Mouse (Mus musculus) retina, embryonic 14.5 days (tissue): ENCODE measurements around the gene 4930404N11Rik.
A peak's percentile ranks its signal among the peaks of the same experiment; 100 is the strongest.

Source experiments
- DNase-seq: peaks from one replicate; pipeline ENCODE4 v3.0.0-alpha.2; 2015; ENCODE audit warnings: low spot score

The 4930404N11Rik gene

DNA sequence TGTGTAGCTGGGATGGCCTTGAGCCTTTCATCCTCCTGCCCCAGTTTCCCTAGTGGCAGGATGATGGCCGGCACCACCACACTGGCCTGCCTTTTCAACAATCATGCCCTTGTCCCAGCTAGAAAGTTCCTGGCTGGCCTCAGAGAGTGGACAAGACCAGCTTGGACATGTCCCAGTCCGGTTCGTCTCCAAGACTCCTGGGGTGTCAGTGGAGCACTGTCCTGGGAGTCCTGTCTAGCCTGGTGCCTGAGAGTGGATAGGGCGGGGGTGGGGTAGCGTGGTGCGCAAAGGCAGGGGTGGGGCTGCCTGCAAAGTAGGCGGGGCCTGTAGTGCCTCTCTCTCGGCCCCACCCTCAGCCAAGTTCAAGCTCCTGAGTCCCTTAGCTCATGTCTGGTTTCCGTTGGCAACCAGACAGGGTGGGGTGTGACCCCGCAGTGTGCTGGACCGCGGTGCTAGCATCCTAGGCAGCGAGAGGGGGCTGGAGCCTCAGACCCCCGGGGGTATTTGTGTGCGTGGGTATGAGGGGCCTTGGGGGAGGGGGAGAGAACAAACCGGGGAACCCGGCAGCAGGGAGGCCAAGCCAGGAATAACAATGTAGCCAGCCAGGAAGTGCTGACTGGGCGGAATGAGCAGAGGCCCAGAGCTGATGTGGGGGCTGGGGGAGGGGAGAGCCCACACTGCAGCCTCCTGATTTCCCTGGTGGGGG lies 36.1 kb upstream of the 4930404N11Rik start:
- DNase-seq: peak; percentile 82

DNA sequence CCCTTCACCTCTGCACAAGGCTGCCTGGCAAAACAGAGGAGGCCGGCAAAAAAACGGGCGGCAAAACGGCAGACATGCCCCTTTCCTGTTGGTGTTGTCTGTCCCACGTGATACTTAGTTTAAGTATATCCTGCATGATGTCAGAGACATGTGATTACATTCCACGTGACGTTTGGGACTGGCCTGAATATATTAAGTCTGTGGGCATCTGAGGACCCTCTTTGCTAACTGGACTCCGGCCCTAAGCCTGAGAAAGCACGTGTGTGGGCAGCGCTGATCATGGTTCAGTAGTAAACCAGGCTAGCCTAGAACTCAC lies 35.5 kb upstream of the 4930404N11Rik start:
- no peak for DNase-seq

DNA sequence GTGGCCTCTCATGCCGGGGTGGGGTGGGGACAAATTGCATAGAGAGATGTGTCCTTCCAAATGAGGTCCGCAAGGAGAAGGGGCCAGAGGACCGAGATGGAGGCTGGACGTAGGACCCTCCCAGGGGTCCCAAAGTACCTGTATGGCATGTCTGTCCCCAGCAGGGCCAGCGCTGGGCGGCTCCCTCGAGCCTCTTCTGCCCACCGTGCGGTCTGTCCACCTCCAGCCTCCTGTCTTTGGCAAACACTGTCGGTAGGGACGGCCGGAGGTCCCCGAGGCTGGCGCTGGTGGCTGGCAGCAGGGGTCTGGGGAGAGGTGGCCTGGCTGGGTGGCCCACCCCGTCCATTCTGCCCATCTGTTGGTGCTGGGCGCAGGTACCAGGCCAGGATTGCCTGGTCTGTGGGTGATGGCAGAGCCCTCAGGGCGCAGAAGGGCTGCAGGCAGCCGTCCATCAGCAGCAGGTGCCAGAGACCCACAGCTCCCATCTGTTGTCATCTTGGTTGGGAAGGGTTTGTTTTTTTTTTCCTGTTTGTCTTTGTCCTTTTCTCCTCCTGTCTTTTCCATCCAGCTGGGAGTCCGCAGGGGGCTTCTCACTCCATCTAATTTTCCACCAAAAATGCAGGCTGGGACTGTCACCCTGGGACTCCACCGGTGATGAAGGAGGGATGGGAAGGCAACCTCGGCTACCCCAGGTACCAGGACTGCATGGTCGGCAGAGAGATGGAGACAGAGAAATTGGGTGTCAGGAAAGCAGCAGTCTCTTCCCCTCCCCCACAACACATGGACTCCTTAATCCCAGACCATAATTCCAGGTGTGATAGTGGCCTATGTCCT lies 35.0 kb upstream of the 4930404N11Rik start:
- DNase-seq: no peak

DNA sequence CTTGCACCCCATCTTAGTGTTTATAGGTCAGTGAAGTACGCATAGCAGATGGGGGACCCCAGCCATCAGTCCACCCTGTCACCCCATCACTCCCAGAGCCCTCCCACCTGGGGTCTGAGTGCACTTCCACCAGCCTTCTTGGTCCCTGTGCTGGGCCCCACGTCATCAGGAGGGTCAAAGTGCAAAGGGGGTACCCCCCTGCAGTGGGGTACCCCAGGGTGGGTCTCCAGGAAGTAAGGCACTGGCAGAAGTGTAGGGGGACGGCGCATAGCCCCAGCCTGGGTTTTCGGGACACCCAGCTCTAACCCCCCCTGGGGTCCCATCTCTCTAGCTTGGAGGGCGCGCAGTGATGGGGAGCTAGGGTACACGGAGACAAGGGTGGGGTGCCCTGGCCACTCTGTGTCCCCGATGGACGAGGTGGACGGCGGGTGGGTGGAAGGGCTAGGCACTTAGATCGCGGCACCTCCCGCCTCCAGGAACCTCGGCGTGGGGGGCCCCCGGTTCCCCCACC lies 34.2 kb upstream of the 4930404N11Rik start:
- no peak for DNase-seq

DNA sequence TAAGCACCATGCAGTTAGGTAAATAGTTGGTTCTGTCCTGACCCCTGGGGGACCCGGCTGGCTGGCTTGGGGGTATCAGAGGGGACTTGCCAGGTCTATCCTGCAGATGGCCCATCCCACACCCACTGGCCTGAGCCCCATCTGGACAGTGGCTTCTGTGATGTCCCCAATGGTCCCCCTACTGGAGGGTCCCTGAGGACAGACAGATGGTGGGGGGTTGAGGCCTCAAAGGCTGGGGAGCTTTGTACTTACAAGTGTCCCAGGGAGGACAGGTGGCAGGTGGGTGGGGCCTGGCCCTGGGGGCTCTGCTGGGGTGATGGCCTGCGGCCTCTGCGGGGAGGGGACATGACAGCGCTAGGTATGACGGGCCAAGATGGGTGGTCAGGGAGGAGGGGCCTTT lies 33.7 kb upstream of the 4930404N11Rik start:
- peak; percentile 38 for DNase-seq

DNA sequence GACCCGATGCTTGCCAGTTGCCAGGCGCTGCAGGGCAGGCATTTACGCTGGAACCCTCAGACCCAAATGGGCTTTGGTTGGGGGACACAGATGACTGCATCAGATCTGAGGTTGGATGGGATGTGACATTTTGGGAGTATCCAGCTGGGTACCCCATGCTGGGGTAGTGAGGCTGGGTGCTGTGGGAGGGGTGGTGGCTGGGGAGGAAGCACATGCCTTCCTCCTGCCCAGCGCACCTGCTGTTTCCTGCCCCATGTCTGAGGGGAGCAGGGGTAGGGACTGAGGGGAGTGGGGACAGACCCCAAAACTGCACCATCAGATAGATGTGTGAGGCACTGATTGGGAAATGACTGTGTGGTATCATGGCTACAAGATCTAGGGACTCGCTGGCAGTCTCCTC lies 31.1 kb upstream of the 4930404N11Rik start:
- no peak for DNase-seq

DNA sequence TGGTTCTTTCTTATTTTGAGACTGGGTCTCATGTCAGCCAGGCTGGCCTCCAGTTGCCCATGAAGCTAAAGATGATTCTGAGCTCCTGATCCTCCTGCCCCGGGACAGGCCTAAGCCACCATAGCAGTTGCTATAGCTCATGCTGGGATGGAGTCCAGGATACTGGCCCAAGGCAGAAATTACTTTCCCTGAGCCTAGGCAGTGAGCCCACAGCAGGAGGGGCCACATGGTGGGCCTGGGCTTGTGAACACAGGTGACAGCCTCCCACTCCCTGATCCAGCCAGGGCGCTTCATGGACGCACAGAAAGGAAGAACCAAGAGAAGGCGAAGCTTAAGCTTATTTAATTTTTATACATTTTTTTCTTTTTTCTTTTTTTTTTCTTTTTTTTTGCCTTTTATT lies 30.2 kb upstream of the 4930404N11Rik start:
- no peak for DNase-seq

DNA sequence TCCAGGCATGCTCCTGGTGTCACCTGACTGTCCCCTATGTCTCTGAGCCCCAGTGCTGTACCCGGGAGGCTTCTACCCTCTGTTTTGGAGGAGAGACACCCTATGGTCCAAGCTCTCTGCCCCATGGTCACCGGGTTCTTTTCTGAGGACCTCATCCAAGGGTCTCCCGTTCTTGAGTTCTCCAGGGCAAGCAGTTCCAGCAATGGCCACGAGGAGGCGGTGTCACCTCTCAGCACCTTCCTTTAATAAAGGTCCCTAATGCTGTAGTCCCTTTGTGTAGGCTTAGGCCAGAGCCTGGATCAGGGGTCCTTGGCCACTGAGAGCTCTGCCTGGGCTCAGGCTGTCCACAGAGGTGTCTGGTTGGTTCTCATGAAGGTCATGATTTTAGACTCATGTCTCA lies 29.5 kb upstream of the 4930404N11Rik start:
- peak; percentile 88 for DNase-seq

DNA sequence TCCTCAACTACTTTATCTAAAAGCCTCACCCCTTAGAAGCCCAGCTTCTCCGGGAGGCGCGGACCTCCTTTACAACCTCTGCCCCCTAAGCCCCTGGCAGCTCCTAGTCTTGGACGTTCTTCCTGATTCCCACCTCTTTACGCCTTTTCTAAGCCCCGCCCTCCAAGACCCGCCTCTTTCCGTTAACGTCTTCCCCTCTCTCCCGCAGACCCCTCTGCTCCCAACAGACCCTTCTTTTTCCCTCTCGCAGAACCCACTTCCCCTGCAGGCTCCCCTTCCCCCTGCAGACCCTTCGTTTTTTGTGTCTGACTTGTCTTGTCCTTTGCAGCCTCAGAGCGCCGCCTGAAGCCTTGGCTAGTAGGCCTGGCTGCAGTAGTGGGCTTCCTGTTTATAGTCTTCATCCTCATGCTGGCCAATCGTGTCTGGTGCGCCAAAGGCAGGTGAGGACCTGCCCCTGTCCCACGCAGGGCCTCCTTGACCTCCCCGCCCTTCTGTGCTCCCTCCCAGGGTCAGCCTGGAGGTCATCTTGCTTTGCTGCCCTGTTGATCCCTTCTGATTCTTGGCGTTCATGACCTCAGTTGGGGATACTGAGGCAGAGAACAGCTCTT lies 27.9 kb upstream of the 4930404N11Rik start:
- peak; percentile 42 for DNase-seq

DNA sequence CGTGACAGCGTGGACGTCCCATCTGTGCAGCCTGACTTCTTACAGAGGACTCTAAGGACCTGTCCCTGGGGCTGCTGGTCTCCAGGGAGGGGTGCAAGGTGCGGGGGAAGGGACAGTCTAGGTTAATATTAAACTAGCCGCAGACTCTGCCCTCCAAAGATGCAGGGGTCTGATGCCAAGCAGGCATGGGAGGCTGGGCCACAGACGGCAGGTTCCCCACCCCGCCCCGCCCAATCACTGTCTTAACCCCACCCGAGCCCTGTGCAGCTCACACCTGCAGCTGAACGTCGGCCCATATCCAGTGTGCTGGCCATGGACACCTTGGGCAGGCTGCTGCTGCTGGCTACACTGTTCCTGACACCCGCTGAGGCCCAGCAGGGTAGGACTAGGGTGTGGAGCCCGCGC lies 27.2 kb upstream of the 4930404N11Rik start, which contains the start of gene Smim24:
Gene Smim24, plus strand, starts transcription at position 271 of the 405 bp plus-strand sequence.
- no peak for DNase-seq

DNA sequence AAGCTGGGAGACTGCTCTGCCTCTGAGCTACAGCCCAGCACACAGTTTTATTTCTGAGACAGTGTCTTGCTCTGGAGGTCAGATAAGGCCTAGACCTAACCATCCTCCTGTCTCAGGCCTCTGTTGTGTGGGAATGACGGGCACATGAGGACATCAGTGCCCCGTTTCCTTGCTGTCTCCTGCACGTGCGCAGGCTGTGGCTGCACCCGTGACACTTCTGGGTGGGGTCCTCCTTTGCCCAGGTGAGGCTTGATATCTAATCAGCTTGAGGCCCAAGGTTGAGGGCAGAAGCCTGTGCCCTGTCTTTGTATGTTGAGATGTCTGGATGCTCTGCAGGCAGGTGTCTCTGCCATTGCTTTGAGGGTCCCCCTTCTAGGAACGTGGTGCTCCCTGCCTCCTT lies 26.7 kb upstream of the 4930404N11Rik start:
- no peak for DNase-seq

DNA sequence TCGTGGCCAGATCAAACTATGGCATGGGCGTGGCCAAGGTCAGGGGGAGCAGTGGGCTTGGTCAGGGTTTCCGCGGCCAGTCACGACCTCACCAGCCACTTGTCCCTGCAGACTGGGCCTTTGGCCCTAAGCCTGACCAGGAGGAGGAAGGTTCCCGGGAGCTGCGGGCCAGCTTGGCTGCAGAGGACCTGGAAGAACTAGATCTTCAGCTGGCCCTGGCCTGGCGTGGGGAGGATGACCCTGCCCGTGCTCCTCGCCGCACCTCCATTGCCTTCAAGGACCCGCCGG lies 25.0 kb upstream of the 4930404N11Rik start:
- DNase-seq: no peak

DNA sequence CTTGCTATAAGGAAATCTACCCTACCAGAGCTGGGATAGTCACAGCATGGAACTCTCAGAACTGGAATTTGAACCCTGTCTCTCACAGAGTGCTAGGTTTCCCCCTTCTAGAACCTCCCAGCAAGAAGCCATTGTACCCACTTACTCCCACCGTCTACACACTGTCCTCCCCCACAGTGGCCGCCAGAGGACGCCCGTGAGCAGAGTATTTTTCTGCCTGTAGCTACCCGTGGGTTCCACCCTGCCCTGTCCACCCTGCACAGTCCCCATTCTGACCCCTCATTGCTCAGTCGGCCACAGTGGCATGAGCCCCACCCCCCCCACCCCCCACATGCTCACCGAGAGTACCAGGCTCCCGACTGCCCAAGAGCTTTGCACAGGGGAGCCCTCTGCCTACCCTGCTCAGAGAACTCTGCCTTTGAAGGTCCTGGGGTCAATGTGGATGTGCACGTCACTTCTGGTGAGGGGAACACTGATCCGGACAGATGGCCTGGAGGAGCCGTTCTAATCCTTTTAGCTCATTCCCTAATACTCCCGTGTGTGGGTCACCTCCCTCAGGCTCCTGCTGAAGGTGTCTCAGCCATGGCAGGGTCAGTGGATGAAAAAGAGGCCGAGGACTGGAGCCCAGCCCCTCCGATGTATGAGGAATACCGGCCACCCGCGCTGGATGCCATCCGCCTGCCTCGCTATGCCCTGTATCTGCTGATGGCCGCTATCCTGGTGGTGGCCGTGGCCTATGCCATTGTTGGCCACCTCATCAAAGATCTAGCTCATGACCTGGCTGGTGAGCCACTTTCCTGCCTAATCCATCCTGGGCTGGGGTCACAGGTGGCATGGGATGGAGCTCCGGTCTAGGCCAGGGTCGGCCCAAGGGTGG lies 24.4 kb upstream of the 4930404N11Rik start:
- DNase-seq: peak; percentile 84

DNA sequence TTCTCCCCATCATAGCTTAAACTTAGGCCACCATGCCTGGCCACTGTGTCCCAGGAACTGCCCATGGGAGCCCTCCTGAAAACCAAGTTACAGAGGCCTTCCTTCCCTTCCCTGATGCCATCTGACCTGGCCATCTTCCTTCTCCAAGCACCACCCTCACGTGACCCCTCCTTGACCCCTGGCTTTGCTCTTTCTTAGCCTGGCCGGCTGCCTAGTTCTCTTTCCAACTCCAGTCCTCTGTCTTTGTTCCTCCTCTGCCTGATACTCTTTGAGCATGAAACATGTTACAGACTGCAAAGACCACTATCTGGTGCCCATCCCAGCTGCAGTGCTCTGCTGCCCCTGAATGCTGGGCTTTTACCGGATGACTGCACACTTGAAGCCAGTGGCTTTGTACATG lies 23.8 kb upstream of the 4930404N11Rik start:
- DNase-seq: no peak

DNA sequence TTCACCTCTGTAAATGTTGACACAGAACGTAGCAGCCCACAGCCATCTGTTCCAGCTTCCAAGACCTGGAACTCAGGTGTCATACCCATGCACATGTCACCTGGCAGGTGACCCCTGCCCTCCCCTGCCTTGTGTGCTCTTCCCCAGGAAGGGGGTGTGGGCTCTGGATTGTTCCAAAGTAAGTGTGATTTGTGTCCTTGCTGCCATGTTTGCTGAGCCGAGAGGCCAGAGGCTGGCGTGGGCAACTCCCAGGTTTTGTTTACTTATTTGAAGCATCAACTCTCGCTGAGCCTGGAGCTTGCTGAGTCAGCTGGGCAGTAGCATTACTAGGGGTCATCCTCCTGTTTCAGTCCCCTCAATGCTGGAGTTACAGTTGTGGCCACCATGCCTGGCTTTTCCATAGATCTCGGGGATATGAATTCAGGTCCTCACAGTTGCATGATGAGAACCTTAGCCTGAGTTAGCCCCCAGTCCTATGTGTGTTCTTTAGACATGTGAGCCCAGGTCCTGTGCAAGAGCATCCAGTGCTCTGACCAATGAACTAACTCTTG lies 23.0 kb upstream of the 4930404N11Rik start, which contains the start of gene Gm48552:
Gene Gm48552, plus strand, starts transcription at position 501 of the 551 bp plus-strand sequence.
- DNase-seq: no peak

DNA sequence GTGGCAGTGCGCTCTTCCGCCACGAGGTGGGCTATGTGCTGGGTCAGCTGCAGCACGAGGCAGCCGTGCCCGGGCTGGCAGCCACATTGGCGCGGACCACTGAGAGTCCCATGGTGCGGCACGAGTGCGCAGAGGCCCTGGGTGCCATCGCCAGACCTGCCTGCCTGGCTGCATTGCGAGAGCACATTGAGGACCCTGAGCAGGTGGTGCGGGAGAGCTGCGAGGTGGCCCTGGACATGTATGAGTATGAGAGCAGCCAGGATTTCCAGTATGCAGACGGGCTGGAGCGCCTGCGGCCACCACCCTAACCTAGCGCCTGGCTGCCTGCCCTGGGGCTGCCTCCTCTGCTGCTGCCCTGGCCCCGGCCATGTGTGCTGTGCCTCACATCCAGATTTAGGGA lies 22.1 kb upstream of the 4930404N11Rik start:
- no peak for DNase-seq

DNA sequence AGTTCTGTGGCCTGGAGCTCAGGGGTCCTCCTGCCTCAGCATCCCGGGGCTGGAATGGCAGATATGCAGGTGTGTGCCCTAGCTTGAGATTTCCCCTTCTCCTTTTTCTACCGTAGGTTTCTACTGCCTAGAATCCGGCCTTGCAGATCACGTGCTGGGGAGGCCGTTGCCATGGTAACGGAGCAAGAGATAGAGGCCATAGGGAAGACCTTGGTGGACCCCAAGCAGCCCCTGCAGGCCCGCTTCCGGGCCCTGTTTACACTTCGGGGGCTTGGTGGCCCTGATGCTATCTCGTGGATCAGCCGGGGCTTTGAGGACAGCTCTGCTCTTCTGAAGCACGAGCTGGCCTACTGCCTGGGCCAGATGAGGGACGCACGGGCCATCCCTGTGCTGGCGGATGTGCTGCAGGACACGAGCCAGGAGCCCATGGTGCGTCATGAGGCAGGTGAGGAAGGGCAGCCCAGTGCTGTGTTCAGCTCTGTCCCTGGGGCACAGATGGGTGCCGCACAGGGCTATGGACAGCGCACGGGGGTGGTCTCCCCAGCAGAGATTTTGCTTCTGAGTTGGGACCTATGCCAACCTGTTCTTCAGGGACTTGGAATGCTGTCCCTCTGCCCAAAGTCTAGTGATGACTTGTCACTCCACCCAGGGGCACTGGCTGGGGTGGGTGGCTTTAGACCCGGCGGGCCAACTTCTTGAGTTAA lies 20.1 kb upstream of the 4930404N11Rik start:
- no peak for DNase-seq

DNA sequence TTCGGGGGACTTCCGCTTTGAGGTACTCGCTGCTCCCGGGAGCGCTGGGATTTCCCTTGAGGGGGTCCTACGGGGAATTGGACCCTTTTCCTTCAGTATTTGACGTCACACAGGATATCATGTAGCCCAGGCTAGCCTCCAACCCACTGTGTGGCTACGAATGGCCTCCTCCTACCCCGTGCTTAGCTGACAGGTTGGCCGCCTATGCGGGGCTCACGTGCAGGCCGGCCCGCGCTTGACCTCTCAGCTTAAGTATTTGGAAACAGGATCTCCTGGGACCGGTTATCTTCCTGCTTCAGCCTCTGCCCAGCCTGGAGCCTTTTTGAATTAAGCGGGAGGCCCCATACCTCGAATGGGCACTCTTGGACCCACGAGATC lies 19.0 kb upstream of the 4930404N11Rik start:
- DNase-seq: no peak

DNA sequence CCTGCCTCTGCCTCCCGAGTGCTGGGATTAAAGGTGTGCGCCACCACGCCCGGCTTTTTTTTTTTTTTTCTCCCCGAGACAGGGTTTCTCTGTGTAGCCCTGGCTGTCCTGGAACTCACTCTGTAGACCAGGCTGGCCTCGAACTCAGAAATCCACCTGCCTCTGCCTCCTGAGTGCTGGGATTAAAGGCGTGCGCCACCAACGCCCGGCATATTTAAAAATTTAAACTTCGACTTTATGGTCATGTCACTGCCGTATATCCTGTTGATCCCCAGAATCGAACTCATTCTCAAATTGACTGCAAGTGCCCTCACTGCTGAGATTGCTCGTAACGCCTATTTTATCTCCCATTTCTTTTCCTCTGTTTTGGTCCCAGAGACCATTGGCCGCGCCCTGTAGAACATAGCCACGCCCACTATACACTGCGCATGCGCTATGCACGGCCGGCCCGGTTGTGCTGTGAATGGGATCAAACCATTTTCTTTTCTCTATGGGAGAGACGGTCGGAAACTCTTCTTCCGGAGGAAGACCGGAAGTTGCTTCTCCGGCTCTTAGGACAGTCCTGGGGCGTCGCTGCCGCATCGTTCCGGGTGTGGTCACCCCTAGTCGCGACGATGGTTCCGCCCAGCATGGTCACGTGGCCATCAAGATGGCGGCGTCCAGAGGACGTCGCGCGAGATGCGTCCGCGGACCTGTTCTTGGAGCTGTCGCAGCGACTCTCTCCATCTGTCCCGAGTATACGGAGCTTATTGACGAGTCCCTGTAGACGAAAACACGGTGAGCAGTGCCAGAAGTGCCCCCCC lies 18.4 kb upstream of the 4930404N11Rik start, which contains the start of the genes Dohh and Gm48551:
Gene Dohh, plus strand, starts transcription at position 627 of the 803 bp plus-strand sequence.
Gene Gm48551, plus strand, starts transcription at position 665 of the 803 bp plus-strand sequence.
- DNase-seq: peak; percentile 98

DNA sequence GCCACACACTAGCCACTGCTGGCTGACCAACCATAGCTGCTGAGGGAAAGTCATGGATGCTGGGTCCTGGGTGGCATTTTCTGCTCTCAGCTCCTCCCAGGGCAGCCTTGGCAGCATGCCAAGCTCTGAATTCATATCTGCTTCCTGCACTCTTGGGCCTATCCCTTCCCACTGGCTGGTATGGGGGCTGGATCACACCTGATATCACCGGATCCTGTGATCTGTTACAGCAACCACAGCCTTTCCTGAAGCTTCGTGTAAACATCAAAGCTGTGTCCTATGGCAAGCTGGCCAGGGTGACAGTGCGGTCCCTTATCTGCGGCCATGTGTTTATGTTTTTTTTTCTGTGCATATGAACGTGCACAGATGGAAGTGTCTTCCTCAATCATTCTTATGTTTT lies 16.4 kb upstream of the 4930404N11Rik start:
- DNase-seq: no peak
